Mouse (Mus musculus) adipocyte (in vitro differentiated cells): ENCODE measurements around the gene Sec14l5.

ENCODE experiments used
- DNase-seq: peaks from one replicate; pipeline ENCODE4 v3.0.0-alpha.2; 2016; ENCODE audit warnings: low spot score

Sec14l5 gene

GRCm38 (mm10) chr16:5147037-5147385 lies at the start of gene Sec14l5:
Sec14l5 (plus strand) TSS chr16:5147109.
- no peak for DNase-seq

- DNase-seq: no peak
These were observed 45.9 kb upstream of the Sec14l5 start for GRCm38 (mm10) chr16:5101000-5101399.

GRCm38 (mm10) chr16:5109877-5110276 lies 37.0 kb upstream of the Sec14l5 start:
- no peak for DNase-seq

GRCm38 (mm10) chr16:5111021-5111420 lies 35.9 kb upstream of the Sec14l5 start:
- no peak for DNase-seq

GRCm38 (mm10) chr16:5113002-5113550 lies 33.8 kb upstream of the Sec14l5 start:
- DNase-seq: peak; percentile 39

- DNase-seq: peak; percentile 39
These were observed 33.3 kb upstream of the Sec14l5 start for GRCm38 (mm10) chr16:5113582-5113981.

GRCm38 (mm10) chr16:5119385-5119784 lies 27.5 kb upstream of the Sec14l5 start:
- no peak for DNase-seq

GRCm38 (mm10) chr16:5119845-5120244 lies 27.1 kb upstream of the Sec14l5 start:
- DNase-seq: no peak

GRCm38 (mm10) chr16:5123476-5123875 lies 23.4 kb upstream of the Sec14l5 start:
- no peak for DNase-seq

GRCm38 (mm10) chr16:5130196-5130595 lies 16.7 kb upstream of the Sec14l5 start:
- peak; percentile 39 for DNase-seq

- DNase-seq: peak; percentile 69
These were observed 16.1 kb upstream of the Sec14l5 start for GRCm38 (mm10) chr16:5130766-5131165.

- DNase-seq: no peak
These were observed 15.5 kb upstream of the Sec14l5 start for GRCm38 (mm10) chr16:5131251-5131922.

- DNase-seq: no peak
These were observed 14.5 kb upstream of the Sec14l5 start, which contains the start of gene Ppl for GRCm38 (mm10) chr16:5132401-5132801. Ppl (minus strand) TSS chr16:5132421.

- DNase-seq: peak; percentile 58
These were observed 12.1 kb upstream of the Sec14l5 start for GRCm38 (mm10) chr16:5134623-5135330.

- peak; percentile 48 for DNase-seq
These were observed 11.2 kb upstream of the Sec14l5 start for GRCm38 (mm10) chr16:5135551-5136261.

- peak; percentile 85 for DNase-seq
These were observed 10.4 kb upstream of the Sec14l5 start for GRCm38 (mm10) chr16:5136505-5136904.

- DNase-seq: no peak
These were observed 9.8 kb upstream of the Sec14l5 start for GRCm38 (mm10) chr16:5137006-5137540.

- peak; percentile 82 for DNase-seq
These were observed 7.2 kb upstream of the Sec14l5 start for GRCm38 (mm10) chr16:5139741-5140140.

GRCm38 (mm10) chr16:5145570-5145969 lies 1.3 kb upstream of the Sec14l5 start:
- peak; percentile 87 for DNase-seq

- DNase-seq: peak; percentile 31
These were observed 407 bp upstream of the Sec14l5 start for GRCm38 (mm10) chr16:5146367-5147036.

GRCm38 (mm10) chr16:5150544-5150943 lies 3.6 kb downstream of the Sec14l5 start:
- no peak for DNase-seq
